Mouse (Mus musculus) liver, adult 2 months (tissue): ENCODE measurements around the gene Pxmp4. TPM values are rescaled to one million over a fixed set of nuclear protein-coding genes. Genes with fewer than 3 reads are reported as not detected.

Source experiments
- DNase-seq: peaks from one replicate; pipeline ENCODE4 v3.0.0-alpha.2; 2011; ENCODE audit warnings: low read depth, low spot score; ENCODE audit errors: extremely low read depth
- H3K27ac ChIP-seq: fragments of 200-500 bp; replicated peaks from 2 replicates; pipeline ENCODE4 v1.5.1; 2012; ENCODE audit warnings: low read depth, mild to moderate bottlenecking, control low read depth, inconsistent platforms, low read length; ENCODE audit not compliant: insufficient read depth
- H3K27me3 ChIP-seq: fragments of 200-500 bp; 2 replicates; pipeline ENCODE4 v1.6.1; 2012; ENCODE audit warnings: mild to moderate bottlenecking, moderate library complexity, low read length, inconsistent platforms; ENCODE audit not compliant: control insufficient read depth, insufficient read depth
- H3K36me3 ChIP-seq: fragments of 200-500 bp; 2 replicates; pipeline ENCODE4 v1.6.1; 2012; ENCODE audit warnings: low read length, inconsistent platforms; ENCODE audit not compliant: control insufficient read depth, insufficient read depth
- H3K4me1 ChIP-seq: fragments of 200-500 bp; 2 replicates; pipeline ENCODE4 v1.6.1; 2011; ENCODE audit warnings: low read length; ENCODE audit not compliant: control insufficient read depth, insufficient read depth
- H3K4me3 ChIP-seq: fragments of 200-500 bp; 2 replicates; pipeline ENCODE4 v1.5.1; 2011; ENCODE audit warnings: low read depth, mild to moderate bottlenecking, control low read depth, low read length, moderate library complexity; ENCODE audit not compliant: insufficient read depth
- H3K79me2 ChIP-seq: fragments of 200-500 bp; 2 replicates; pipeline ENCODE4 v1.6.1; 2012; ENCODE audit warnings: inconsistent platforms, mild to moderate bottlenecking, low read length, moderate library complexity; ENCODE audit not compliant: control insufficient read depth, insufficient read depth
- H3K9ac ChIP-seq: fragments of 200-500 bp; 2 replicates; pipeline ENCODE4 v1.6.1; 2012; ENCODE audit warnings: low read depth, mild to moderate bottlenecking, control low read depth, inconsistent platforms, low read length
- CTCF ChIP-seq: fragments of 200-500 bp; IDR thresholded peaks from 2 replicates; pipeline ENCODE4 v1.5.1; 2011; ENCODE audit warnings: low read depth, low read length, control low read depth
- POLR2A ChIP-seq: fragments of 200-500 bp; IDR thresholded peaks from 2 replicates; pipeline ENCODE4 v1.6.1; 2011; ENCODE audit warnings: low read length, control low read depth; ENCODE audit not compliant: insufficient read depth; ENCODE audit errors: extremely low read depth
- WGBS: fragments of 180-500 bp; shearing (Covaris S2); methylation state at CpG from one replicate; pipeline ENCODE4 v1.1.7; 2018; 5-methylcytosine and 5-hydroxymethylcytosine counted together
- polyA plus RNA-seq: library from polyadenylated mRNA; depleted of rRNA; stranded (reverse); fragments of >200 nt; gene quantifications from 2 replicates; pipeline ENCODE4 v1.2.3, GENCODE M21; 2012; rRNA removed
- total RNA-seq: library from RNA; depleted of rRNA; stranded (reverse); fragments of >200 nt; gene quantifications from 2 replicates; pipeline ENCODE4 v1.2.3, GENCODE M21; 2014; rRNA removed

The Pxmp4 gene
- total RNA-seq (39.9 and 51.1 TPM in 2 replicates), polyA plus RNA-seq (127 and 134 TPM in 2 replicates)

DNA sequence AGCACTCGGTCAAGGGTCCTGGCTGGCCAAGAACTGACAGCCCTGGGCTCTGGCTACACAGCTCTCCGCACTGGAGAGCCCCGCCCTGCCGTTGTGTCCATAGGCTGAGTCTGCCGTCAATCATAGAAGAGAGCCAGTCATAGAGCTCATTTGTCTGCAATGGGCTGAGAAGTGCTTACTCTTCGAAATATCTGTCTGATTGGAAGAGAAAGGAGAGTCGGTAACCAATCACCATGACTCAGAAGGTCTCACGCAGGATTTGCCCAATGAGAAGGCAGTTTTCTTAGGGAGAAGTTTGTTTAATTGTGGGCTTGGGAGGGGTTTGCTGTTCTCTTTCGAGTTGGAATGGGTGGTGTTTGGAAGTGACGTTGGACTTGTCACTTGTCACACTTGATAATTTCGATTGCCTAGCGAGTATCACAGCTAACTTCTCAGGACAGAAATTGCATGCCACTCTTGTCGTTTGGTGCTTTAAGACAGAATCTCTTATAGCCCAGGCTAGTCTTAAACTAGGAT is at the start of gene Pxmp4:
Gene Pxmp4 (minus strand): TSS at position 71 of the 516 bp plus-strand sequence.
- TF ChIP-seq POLR2A (no peak), CTCF (no peak)
- Histone ChIP-seq H3K9ac (peak within 1 kb of the TSS; percentile 98), H3K27me3 (no peaks in the 10 kb centered on the region), H3K27ac (peak within 1 kb of the TSS; percentile 99), H3K36me3 (peaks cover 13% of the 10 kb centered on the region; the same call in 1 of the 2 replicates), H3K79me2 (peaks cover 15% of the 10 kb centered on the region; the same call in 1 of the 2 replicates), H3K4me1 (peaks cover 25% of the 10 kb centered on the region), H3K4me3 (peak within 1 kb of the TSS; percentile 97)
- WGBS = under 1% methylated on average over 13 of the region's 13 CpGs
- DNase-seq = peak; percentile 100

DNA sequence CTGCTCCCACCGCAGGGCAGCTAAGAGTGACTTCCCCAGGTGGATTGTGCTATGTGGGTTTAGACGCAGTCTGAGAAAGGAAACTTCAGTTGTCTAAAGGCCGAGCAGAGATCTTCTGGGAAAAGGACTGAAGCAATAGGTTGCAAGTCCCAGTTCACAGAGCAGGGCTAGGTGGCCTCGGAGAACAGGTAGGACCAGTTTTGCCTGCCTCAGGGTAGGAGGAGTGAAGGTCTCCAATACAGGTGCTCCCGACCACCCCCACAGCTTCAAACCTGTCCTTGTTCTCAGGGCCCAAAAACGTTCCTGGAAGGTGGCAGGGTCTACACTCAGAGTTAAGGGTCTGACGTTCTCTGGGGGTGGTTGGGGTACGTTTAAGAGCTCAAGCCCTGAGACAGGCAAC is 47.9 kb upstream of the Pxmp4 start, which contains the start of gene Chmp4b:
Gene Chmp4b (plus strand): TSS at position 343 of the 400 bp plus-strand sequence.
- no peak for TF ChIP-seq POLR2A
- no peak for TF ChIP-seq CTCF
- no peaks in the 10 kb centered on the region for H3K79me2 ChIP-seq
- DNase-seq = no peak
- no peak within 1 kb of the TSS for H3K4me3 ChIP-seq
- H3K27ac ChIP-seq = no peak within 1 kb of the TSS
- H3K27me3 ChIP-seq = no peaks in the 10 kb centered on the region
- no peak within 1 kb of the TSS for H3K9ac ChIP-seq
- 60% methylated on average over 8 of the region's 8 CpGs for WGBS
- peaks cover 3% of the 10 kb centered on the region for H3K4me1 ChIP-seq
- no peaks in the 10 kb centered on the region for H3K36me3 ChIP-seq

DNA sequence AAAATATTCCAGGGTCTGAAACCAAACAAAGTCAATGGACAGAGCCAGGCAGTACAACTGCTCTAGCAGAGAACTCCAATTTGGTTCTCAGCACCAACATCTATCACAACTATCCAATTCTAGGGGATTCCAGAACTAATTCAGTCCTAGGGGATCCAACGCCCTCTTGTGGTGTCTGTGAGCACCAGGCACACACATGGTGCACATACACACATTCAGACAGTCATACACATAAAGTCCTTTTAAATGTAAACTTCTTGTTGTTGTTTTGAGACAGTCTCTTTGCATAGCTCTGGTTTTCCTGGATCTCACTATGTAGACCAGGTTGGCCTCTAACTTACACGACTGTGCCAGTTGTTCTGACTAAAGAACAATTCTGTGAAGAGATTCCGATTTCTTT is 46.9 kb upstream of the Pxmp4 start:
- no peak for DNase-seq
- Histone ChIP-seq H3K4me1 (no peaks in the 10 kb centered on the region; the same call in 1 of the 2 replicates), H3K27ac (no peak overlapping the region), H3K4me3 (no peak overlapping the region), H3K79me2 (no peaks in the 10 kb centered on the region), H3K27me3 (no peaks in the 10 kb centered on the region), H3K9ac (no peak overlapping the region), H3K36me3 (no peaks in the 10 kb centered on the region)
- 84% methylated on average over 3 of the region's 3 CpGs for WGBS
- TF ChIP-seq POLR2A (no peak), CTCF (no peak)

DNA sequence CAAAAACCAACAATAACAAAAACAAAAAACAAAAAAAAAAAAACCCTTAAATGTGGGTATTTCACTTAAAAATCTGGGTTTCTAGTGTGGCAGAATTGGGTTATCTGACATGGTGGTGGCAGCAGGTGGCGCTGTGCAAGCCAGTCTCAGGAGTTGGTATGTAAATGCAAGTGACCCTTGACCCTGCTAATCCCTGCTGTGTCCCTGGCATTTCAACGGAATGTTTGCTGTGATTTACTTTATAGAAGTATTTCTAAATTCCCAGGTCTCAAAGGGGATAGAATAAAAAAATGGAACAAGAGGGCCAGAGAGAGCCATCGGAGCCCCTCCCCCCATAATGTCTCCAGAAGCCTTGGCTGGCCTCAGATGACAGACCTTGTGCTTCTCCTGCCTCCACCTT is 44.6 kb upstream of the Pxmp4 start:
- Histone ChIP-seq H3K4me3 (no peak overlapping the region), H3K36me3 (no peaks in the 10 kb centered on the region), H3K4me1 (no peaks in the 10 kb centered on the region; the same call in 1 of the 2 replicates), H3K9ac (no peak overlapping the region), H3K79me2 (no peaks in the 10 kb centered on the region), H3K27me3 (no peaks in the 10 kb centered on the region), H3K27ac (no peak overlapping the region)
- TF ChIP-seq POLR2A = no peak
- peak; percentile 80 for TF ChIP-seq CTCF
- DNase-seq = peak; percentile 55
- 32% methylated on average over 3 of the region's 3 CpGs for WGBS

DNA sequence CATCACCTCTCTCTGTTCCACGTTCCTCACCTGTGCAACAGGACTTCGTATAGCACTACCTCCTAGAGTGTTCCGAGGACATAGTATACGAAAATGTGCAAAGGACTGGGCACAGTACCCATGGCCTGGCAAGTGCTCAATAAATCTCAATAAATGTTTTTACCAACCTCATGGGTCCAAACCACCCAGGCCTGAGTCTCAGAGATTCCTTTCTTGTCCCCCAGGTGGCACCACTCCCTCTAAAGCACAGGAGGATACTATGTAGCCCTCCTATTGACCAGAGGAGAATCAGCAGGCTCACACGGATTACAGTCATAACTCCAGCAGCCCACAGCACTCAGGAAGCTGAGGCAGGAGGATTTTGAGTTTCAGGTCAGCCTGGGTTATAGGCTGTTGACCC is 43.1 kb upstream of the Pxmp4 start:
- TF ChIP-seq CTCF (no peak; the same call in 1 of the 2 replicates), POLR2A (no peak)
- H3K4me3 ChIP-seq = no peak overlapping the region
- no peaks in the 10 kb centered on the region for H3K36me3 ChIP-seq
- no peak overlapping the region for H3K9ac ChIP-seq
- no peaks in the 10 kb centered on the region; the same call in 1 of the 2 replicates for H3K4me1 ChIP-seq
- no peak overlapping the region for H3K27ac ChIP-seq
- H3K27me3 ChIP-seq = no peaks in the 10 kb centered on the region
- 85% methylated on average over 5 of the region's 5 CpGs for WGBS
- H3K79me2 ChIP-seq = no peaks in the 10 kb centered on the region
- DNase-seq = no peak

DNA sequence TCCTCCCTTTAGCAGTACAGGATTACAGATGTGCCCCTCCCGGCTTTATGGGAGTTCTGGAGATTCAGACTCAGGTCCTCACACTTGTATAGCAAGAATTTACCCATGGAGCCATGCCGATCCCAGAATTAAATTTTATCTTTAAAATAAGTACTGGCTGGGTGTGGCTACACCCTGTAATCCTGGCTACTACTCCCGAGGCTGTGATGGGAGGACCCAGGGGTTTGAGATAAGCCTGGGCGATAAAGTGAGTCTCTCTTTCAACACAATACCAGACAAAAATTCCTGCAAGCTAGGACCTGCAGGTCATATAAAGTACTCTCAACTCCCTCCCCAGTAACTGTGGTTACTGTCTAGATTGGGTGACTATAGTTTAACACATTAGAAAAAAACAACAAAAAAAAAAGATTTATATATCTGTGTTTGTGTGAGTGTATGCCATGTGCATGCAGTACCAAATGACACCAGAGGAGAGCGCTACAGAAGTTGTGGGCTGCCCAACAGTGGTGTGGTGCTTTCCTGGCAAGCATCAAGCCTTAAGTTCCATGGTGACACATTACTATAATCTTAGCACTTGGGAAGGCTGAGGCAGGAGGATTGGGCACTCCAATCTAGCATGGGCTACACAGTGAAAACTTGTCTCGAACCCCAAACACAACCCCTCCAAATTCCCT is 39.3 kb upstream of the Pxmp4 start:
- Histone ChIP-seq H3K4me1 (no peaks in the 10 kb centered on the region), H3K9ac (no peak overlapping the region), H3K27ac (no peak overlapping the region), H3K79me2 (no peaks in the 10 kb centered on the region), H3K27me3 (no peaks in the 10 kb centered on the region), H3K4me3 (no peak overlapping the region), H3K36me3 (peaks cover 4% of the 10 kb centered on the region; the same call in 1 of the 2 replicates)
- no peak for TF ChIP-seq CTCF
- 89% methylated on average over 6 of the region's 6 CpGs for WGBS
- DNase-seq = no peak
